Mouse (Mus musculus) CH12.LX (cell line): ENCODE measurements around the gene Card19.

ENCODE experiments used
- BHLHE40 ChIP-seq: IDR thresholded peaks from 2 replicates; pipeline ENCODE4 v1.6.1; 2011; ENCODE audit warnings: mild to moderate bottlenecking, low read depth, low read length, improper control_type of control experiment
- CTCF ChIP-seq, 2 experiments: IDR thresholded peaks in 1 of 2; conservative IDR thresholded peaks in 1 of 2; 2 replicates each; pipeline ENCODE4 v1.5.1; 2011 to 2012; ENCODE audit warnings: low read depth in 2 of 2, low read length in 2 of 2, improper control_type of control experiment in 1 of 2, inconsistent platforms in 1 of 2, mild to moderate bottlenecking in 1 of 2, moderate library complexity in 1 of 2
- E2F4 ChIP-seq: IDR thresholded peaks from 2 replicates; pipeline ENCODE4 v1.6.1; 2011; ENCODE audit warnings: low read depth, low read length, improper control_type of control experiment; ENCODE audit not compliant: insufficient replicate concordance
- ELF1 ChIP-seq: IDR thresholded peaks from 2 replicates; pipeline ENCODE4 v1.6.1; 2014; ENCODE audit warnings: low read depth, mild to moderate bottlenecking, inconsistent platforms, low read length, improper control_type of control experiment
- EP300 ChIP-seq: IDR thresholded peaks from 2 replicates; pipeline ENCODE4 v1.6.1; 2011; ENCODE audit warnings: low read length, improper control_type of control experiment
- HCFC1 ChIP-seq: IDR thresholded peaks from 2 replicates; pipeline ENCODE4 v1.6.1; 2012; ENCODE audit warnings: low read depth, mild to moderate bottlenecking, inconsistent platforms, low read length, improper control_type of control experiment
- MAFK ChIP-seq: IDR thresholded peaks from 2 replicates; pipeline ENCODE4 v1.6.1; 2011; ENCODE audit warnings: low read length, improper control_type of control experiment; ENCODE audit not compliant: insufficient replicate concordance
- POLR2A ChIP-seq: IDR thresholded peaks from 2 replicates; pipeline ENCODE4 v1.6.1; 2011; ENCODE audit warnings: low read depth, mild to moderate bottlenecking, improper control_type of control experiment, low read length
- RCOR1 ChIP-seq: conservative IDR thresholded peaks from 2 replicates; pipeline ENCODE4 v1.6.1; 2012; ENCODE audit warnings: low read depth, mild to moderate bottlenecking, inconsistent platforms, low read length, improper control_type of control experiment
- UBTF ChIP-seq: IDR thresholded peaks from 2 replicates; pipeline ENCODE4 v1.6.1; 2012; ENCODE audit warnings: low read depth, mild to moderate bottlenecking, inconsistent platforms, low read length, improper control_type of control experiment, moderate library complexity
- USF1 ChIP-seq: IDR thresholded peaks from 2 replicates; pipeline ENCODE4 v1.6.1; 2014; ENCODE audit warnings: low read depth, mild to moderate bottlenecking, inconsistent platforms, low read length, improper control_type of control experiment
- USF2 ChIP-seq: conservative IDR thresholded peaks from 2 replicates; pipeline ENCODE4 v1.6.1; 2011; ENCODE audit warnings: low read depth, low read length, improper control_type of control experiment
- ZNF384 ChIP-seq: IDR thresholded peaks from 2 replicates; pipeline ENCODE4 v1.6.1; 2012; ENCODE audit warnings: low read depth, low read length, improper control_type of control experiment, inconsistent platforms

DNA sequence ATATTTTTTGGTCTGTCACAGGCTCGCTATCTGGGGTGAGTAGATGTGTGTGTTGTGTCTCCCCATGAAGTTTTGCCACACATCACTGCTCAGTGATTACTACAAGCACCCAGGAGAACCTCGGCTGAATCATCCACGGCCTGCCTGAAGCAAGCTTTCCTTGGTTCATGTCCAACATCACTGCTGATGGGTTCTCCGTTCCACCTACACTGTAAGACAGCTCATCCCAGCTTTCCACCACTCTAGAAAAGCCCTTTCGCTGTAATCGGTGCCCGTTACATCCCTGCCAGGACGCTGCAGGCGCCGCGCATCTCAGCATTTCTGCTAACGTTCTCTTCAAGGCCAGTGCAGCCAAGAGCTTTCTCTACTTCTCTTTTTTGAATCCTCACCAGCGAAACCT lies 36.9 kb upstream of the Card19 start:
- TF ChIP-seq BHLHE40 (no peak), USF1 (no peak), CTCF (conservative IDR thresholded peaks at IDR 0.05 in 1 of 2, IDR thresholded peaks at IDR 0.05 in 1 of 2; ENCODE audit: low read depth in 2 of 2, low read length in 2 of 2) (no peak), POLR2A (no peak), ELF1 (no peak), RCOR1 (no peak), HCFC1 (no peak), UBTF (no peak), E2F4 (no peak), EP300 (no peak), USF2 (no peak), MAFK (no peak), ZNF384 (no peak)
